Mouse (Mus musculus) kidney, embryonic 16.5 days (tissue): ENCODE measurements around the gene Zmynd8. TPM values are rescaled to one million over a fixed set of nuclear protein-coding genes. Genes with fewer than 3 reads are reported as not detected.

Experiments
- ATAC-seq: fragments of 200-750 bp; cut with Nextera tagmentation; 2 replicates; pipeline ENCODE4 v1.8.0; 2017; ENCODE audit warnings: moderate TSS enrichment; ENCODE audit not compliant: low FRiP score, low TSS enrichment
- H3K27ac ChIP-seq: fragments of 300-500 bp; sonication (generic); 2 replicates; pipeline ENCODE4 v1.5.1; 2014; ENCODE audit warnings: low read length
- H3K27me3 ChIP-seq: fragments of 300-500 bp; sonication (generic); 2 replicates; pipeline ENCODE4 v1.6.1; 2014; ENCODE audit warnings: low read length, control low read depth, mixed read lengths; ENCODE audit not compliant: insufficient read depth
- H3K36me3 ChIP-seq: fragments of 300-500 bp; sonication (generic); 2 replicates; pipeline ENCODE4 v1.6.1; 2014; ENCODE audit warnings: low read length, control low read depth, mixed read lengths; ENCODE audit not compliant: insufficient read depth
- H3K4me1 ChIP-seq: fragments of 300-500 bp; sonication (generic); 2 replicates; pipeline ENCODE4 v1.6.1; 2014; ENCODE audit warnings: low read length, control low read depth, mixed read lengths; ENCODE audit not compliant: insufficient read depth
- H3K4me2 ChIP-seq: fragments of 300-500 bp; sonication (generic); replicated peaks from 2 replicates; pipeline ENCODE4 v1.6.1; 2014; ENCODE audit warnings: low read depth, low read length
- H3K4me3 ChIP-seq: fragments of 300-500 bp; sonication (generic); 2 replicates; pipeline ENCODE4 v1.5.1; 2014; ENCODE audit warnings: mild to moderate bottlenecking, low read length
- H3K9ac ChIP-seq: fragments of 300-500 bp; sonication (generic); replicated peaks from 2 replicates; pipeline ENCODE4 v1.6.1; 2014; ENCODE audit warnings: low read length
- H3K9me3 ChIP-seq: fragments of 300-500 bp; sonication (generic); 2 replicates; pipeline ENCODE4 v1.6.1; 2016; ENCODE audit warnings: low read length, control low read depth
- WGBS: fragments of 180-500 bp; shearing (Covaris S2); extraction: QIAGEN DNeasy Blood & Tissue Kit; methylation state at CpG from one replicate; pipeline ENCODE4 v1.1.7; 2014; 5-methylcytosine and 5-hydroxymethylcytosine counted together
- polyA plus RNA-seq: library from polyadenylated mRNA; unstranded; fragments of >200 nt; fragmentation: Nextera tagmentation; extraction: Ambion mirVana; gene quantifications from 2 replicates; pipeline ENCODE4 v1.2.1, GENCODE M21; 2015

The Zmynd8 gene
- polyA plus RNA-seq, 1 experiment from 2014 or later: 58.2 TPM

GRCm38 (mm10) chr2:165856611-165857200 is 42.1 kb downstream of the Zmynd8 start:
- Histone ChIP-seq H3K4me3 (no peak overlapping the region), H3K27me3 (no peaks in the 10 kb centered on the region), H3K36me3 (peaks cover 4% of the 10 kb centered on the region; the same call in 1 of the 2 replicates), H3K9ac (peak overlapping the region; percentile 43), H3K9me3 (no peaks in the 10 kb centered on the region), H3K4me2 (no peak overlapping the region), H3K4me1 (peaks cover 88% of the 10 kb centered on the region), H3K27ac (peak overlapping the region; percentile 96)
- WGBS: 59% methylated on average over 7 of the region's 7 CpGs
- ATAC-seq: no peak

GRCm38 (mm10) chr2:165855641-165856301 is 43.0 kb downstream of the Zmynd8 start:
- peaks cover 80% of the 10 kb centered on the region for H3K4me1 ChIP-seq
- peak overlapping the region; percentile 31; the same call in 1 of the 2 replicates for H3K9ac ChIP-seq
- 47% methylated on average over 6 of the region's 6 CpGs for WGBS
- no peaks in the 10 kb centered on the region for H3K27me3 ChIP-seq
- peaks cover 11% of the 10 kb centered on the region for H3K36me3 ChIP-seq
- peak overlapping the region; percentile 96 for H3K27ac ChIP-seq
- no peaks in the 10 kb centered on the region for H3K9me3 ChIP-seq
- no peak overlapping the region for H3K4me2 ChIP-seq
- H3K4me3 ChIP-seq: no peak overlapping the region
- no peak for ATAC-seq

DNA sequence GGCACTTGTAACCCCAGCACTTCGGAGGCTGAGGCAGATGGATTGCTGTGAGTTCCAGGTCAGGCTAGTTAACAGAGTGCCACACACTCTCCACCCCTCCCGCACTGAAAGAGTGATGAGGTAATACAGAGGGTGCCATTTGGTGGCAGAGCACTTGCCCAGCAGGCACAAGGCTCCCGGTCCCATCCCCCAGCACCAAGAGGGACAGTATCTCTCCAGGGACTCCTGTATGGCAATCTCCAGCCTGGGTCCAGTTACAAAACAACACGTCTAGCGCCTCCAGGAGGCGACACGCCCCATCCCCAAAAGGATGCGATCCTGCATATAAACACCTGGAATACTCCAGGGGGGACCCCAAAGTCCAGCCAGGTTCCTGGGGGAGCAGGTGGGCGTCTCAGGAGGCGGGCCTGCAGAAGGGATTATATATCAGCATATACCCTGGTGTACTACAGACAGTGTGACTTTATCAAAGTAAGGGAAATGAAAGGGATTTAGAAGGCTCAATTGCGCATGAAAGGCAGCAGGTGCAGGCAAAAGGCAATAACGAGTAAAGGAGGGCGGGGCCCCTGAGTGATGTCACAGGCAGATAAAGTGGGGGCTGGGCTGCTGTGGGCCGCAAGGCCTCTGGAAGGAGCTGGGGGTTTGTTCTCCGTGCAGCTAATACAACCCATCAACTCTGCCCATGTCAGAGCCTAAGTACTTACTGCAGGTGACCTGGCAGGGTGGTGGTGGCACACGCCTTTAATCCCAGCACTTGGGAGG is 44.4 kb downstream of the Zmynd8 start:
- Histone ChIP-seq H3K4me1 (peaks cover 68% of the 10 kb centered on the region), H3K9me3 (no peaks in the 10 kb centered on the region), H3K27me3 (no peaks in the 10 kb centered on the region), H3K9ac (peak overlapping the region; percentile 24; the same call in 1 of the 2 replicates), H3K27ac (peak overlapping the region; percentile 40), H3K4me3 (no peak overlapping the region), H3K36me3 (peaks cover 16% of the 10 kb centered on the region), H3K4me2 (no peak overlapping the region)
- WGBS: 46% methylated on average over 16 of the region's 16 CpGs
- ATAC-seq: no peak

DNA sequence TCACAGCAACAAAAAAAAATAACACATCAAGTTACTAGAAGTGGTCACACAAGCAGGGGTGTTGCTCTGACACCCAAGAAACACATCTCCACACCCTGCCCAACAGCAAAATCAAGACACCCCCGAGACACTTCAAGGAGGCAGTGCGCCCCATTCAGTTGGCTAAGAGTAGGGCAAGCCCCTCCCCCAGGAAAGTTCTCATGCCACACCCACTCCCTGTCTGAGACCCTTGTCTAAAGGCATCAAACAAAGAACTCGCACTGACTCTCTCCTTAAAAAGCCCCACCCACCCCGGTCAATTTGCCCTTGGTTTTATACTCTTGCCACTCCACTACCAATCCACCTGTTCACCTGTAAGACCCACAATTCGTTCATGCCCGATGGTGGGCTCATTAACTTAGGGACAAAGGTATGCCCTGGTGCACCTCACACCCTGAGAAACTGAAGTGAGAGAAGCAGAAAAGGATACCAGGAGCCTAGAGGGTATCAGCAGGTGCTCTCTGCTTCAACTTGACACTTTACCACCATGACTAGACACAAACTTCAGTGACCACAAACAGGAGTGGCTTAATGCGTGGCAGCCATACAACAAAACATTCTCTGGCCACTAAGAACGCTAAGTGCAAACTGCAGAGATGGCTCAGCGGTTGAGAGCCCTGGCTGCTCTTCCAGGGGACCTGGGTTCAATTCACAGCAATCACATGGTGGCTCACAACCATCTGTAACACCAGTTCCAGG is 45.8 kb downstream of the Zmynd8 start:
- Histone ChIP-seq H3K9ac (no peak overlapping the region), H3K36me3 (peaks cover 16% of the 10 kb centered on the region), H3K4me1 (peaks cover 60% of the 10 kb centered on the region), H3K27ac (peak overlapping the region; percentile 13; the same call in 1 of the 2 replicates), H3K27me3 (no peaks in the 10 kb centered on the region), H3K9me3 (no peaks in the 10 kb centered on the region), H3K4me3 (no peak overlapping the region), H3K4me2 (no peak overlapping the region)
- ATAC-seq: no peak
- whole genome bisulfite sequencing: 79% methylated on average over 9 of the region's 9 CpGs

GRCm38 (mm10) chr2:165852453-165852852 is 46.4 kb downstream of the Zmynd8 start:
- Histone ChIP-seq H3K4me2 (no peak overlapping the region), H3K4me1 (peaks cover 53% of the 10 kb centered on the region), H3K9me3 (no peaks in the 10 kb centered on the region), H3K4me3 (no peak overlapping the region), H3K9ac (no peak overlapping the region), H3K27me3 (no peaks in the 10 kb centered on the region), H3K36me3 (peaks cover 16% of the 10 kb centered on the region), H3K27ac (peak overlapping the region; percentile 13; the same call in 1 of the 2 replicates)
- no peak for ATAC-seq
- 75% methylated on average over 11 of the region's 11 CpGs for WGBS

- Histone ChIP-seq H3K27ac (no peak overlapping the region), H3K4me1 (peaks cover 48% of the 10 kb centered on the region), H3K9ac (no peak overlapping the region), H3K9me3 (no peaks in the 10 kb centered on the region), H3K36me3 (peaks cover 16% of the 10 kb centered on the region), H3K27me3 (no peaks in the 10 kb centered on the region), H3K4me3 (no peak overlapping the region), H3K4me2 (no peak overlapping the region)
- 90% methylated on average over 13 of the region's 13 CpGs for WGBS
- ATAC-seq: no peak
These were observed 46.9 kb downstream of the Zmynd8 start for GRCm38 (mm10) chr2:165851811-165852415.

- WGBS: 81% methylated on average over 6 of the region's 6 CpGs
- H3K4me2 ChIP-seq: no peak overlapping the region
These were observed 48.0 kb downstream of the Zmynd8 start for GRCm38 (mm10) chr2:165850826-165851225.

DNA sequence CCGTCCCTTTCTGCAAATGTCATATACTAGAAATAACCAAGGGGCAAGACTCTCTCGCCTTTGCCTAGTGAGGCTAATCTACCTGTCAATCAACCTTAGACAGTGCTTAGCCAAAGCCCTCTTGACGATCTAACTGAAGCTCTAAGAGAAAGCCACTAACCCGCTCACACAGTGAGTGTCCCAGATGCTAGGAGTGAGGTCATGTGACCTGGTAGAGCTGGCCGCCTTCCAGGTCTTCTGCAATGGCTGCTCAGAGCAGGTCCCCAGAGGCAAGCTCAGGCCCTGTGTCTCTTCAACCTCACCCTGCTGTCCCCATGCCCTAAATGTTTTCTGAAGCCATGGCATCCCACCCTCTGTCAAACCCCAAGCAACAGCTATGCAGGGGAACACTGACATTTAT is 49.7 kb downstream of the Zmynd8 start:
- Histone ChIP-seq H3K27me3 (no peaks in the 10 kb centered on the region), H3K4me2 (no peak overlapping the region), H3K27ac (no peak overlapping the region), H3K9me3 (no peaks in the 10 kb centered on the region), H3K36me3 (peaks cover 38% of the 10 kb centered on the region), H3K4me3 (no peak overlapping the region), H3K4me1 (peaks cover 21% of the 10 kb centered on the region), H3K9ac (no peak overlapping the region)
- ATAC-seq: 0 out of 2 replicates have a peak, but pooled peaks have one; percentile 50
- 54% methylated on average over 5 of the region's 5 CpGs for WGBS

More at GRCm38 (mm10) chr2:165850826-165851225, 48.0 kb downstream of the Zmynd8 start:
- Histone ChIP-seq H3K4me1 (peaks cover 37% of the 10 kb centered on the region), H3K36me3 (peaks cover 23% of the 10 kb centered on the region), H3K9me3 (no peaks in the 10 kb centered on the region), H3K27me3 (no peaks in the 10 kb centered on the region), H3K27ac (no peak overlapping the region), H3K4me3 (no peak overlapping the region), H3K9ac (no peak overlapping the region)
- no peak for ATAC-seq

- WGBS: 85% methylated on average over 8 of the region's 8 CpGs
These were observed 52.0 kb downstream of the Zmynd8 start for GRCm38 (mm10) chr2:165846787-165847186.

More at GRCm38 (mm10) chr2:165846787-165847186, 52.0 kb downstream of the Zmynd8 start:
- no peak for ATAC-seq
- Histone ChIP-seq H3K27me3 (no peaks in the 10 kb centered on the region), H3K9ac (no peak overlapping the region), H3K9me3 (no peaks in the 10 kb centered on the region), H3K4me2 (no peak overlapping the region), H3K36me3 (peaks cover 59% of the 10 kb centered on the region), H3K4me1 (peaks cover 5% of the 10 kb centered on the region; the same call in 1 of the 2 replicates), H3K4me3 (no peak overlapping the region), H3K27ac (no peak overlapping the region)
